Mouse (Mus musculus) MEL (cell line): ENCODE measurements around the gene Rexo1. TPM values are rescaled to one million over a fixed set of nuclear protein-coding genes. Genes with fewer than 3 reads are reported as not detected.

Experiments used
- DNase-seq: peaks from one replicate; pipeline ENCODE4 v3.0.0; 2011; ENCODE audit warnings: low read depth, low spot score
- H3K27ac ChIP-seq: 2 replicates; pipeline ENCODE4 v1.5.1; 2012; ENCODE audit warnings: low read depth, mild to moderate bottlenecking, control low read depth, low read length, moderate library complexity; ENCODE audit not compliant: control insufficient read depth
- H3K27me3 ChIP-seq, 2 experiments: fragments of 150-350 bp in 1 of 2; sonication (generic) in 1 of 2; 2 replicates each; pipeline ENCODE4 v1.6.1; 2012; ENCODE audit warnings: low read length in 2 of 2, mild to moderate bottlenecking in 2 of 2, improper control_type of control experiment in 1 of 2, moderate library complexity in 1 of 2; ENCODE audit not compliant: insufficient read depth in 2 of 2, control insufficient read depth in 1 of 2
- H3K36me3 ChIP-seq, 2 experiments: 2 replicates each; pipeline ENCODE4 v1.6.1; 2012 to 2014; ENCODE audit warnings: low read length in 2 of 2, improper control_type of control experiment in 1 of 2, inconsistent platforms in 1 of 2, mild to moderate bottlenecking in 1 of 2; ENCODE audit not compliant: insufficient read depth in 2 of 2, control insufficient read depth in 1 of 2
- H3K4me1 ChIP-seq, 2 experiments: fragments of 150-350 bp in 1 of 2; sonication (generic) in 1 of 2; 2 replicates each; pipeline ENCODE4 v1.6.1; 2012; ENCODE audit warnings: low read length in 2 of 2, improper control_type of control experiment in 1 of 2, mild to moderate bottlenecking in 1 of 2; ENCODE audit not compliant: insufficient read depth in 2 of 2, control insufficient read depth in 1 of 2
- H3K4me3 ChIP-seq, 2 experiments: fragments of 150-350 bp in 1 of 2; sonication (generic) in 1 of 2; 2 replicates each; pipeline ENCODE4 v1.5.1; 2012; ENCODE audit warnings: low read depth in 2 of 2, low read length in 2 of 2, mild to moderate bottlenecking in 2 of 2, moderate library complexity in 2 of 2, control low read depth in 1 of 2, improper control_type of control experiment in 1 of 2; ENCODE audit not compliant: control insufficient read depth in 1 of 2, insufficient read depth in 1 of 2
- H3K79me2 ChIP-seq: 2 replicates; pipeline ENCODE4 v1.6.1; 2012; ENCODE audit warnings: mild to moderate bottlenecking, low read length, moderate library complexity; ENCODE audit not compliant: control insufficient read depth, poor library complexity, insufficient read depth
- H3K9ac ChIP-seq: 2 replicates; pipeline ENCODE4 v1.6.1; 2012; ENCODE audit warnings: low read depth, mild to moderate bottlenecking, control low read depth, low read length, moderate library complexity; ENCODE audit not compliant: control insufficient read depth, poor library complexity, severe bottlenecking
- H3K9me3 ChIP-seq: fragments of 150-350 bp; sonication (generic); replicated peaks from 2 replicates; pipeline ENCODE4 v1.6.1; 2012; ENCODE audit warnings: mild to moderate bottlenecking, low read length, improper control_type of control experiment, moderate library complexity; ENCODE audit not compliant: insufficient read depth
- BHLHE40 ChIP-seq: IDR thresholded peaks from 2 replicates; pipeline ENCODE4 v1.6.1; 2012; ENCODE audit warnings: low read depth, mild to moderate bottlenecking, inconsistent platforms, low read length, improper control_type of control experiment, borderline replicate concordance
- CHD2 ChIP-seq: IDR thresholded peaks from 2 replicates; pipeline ENCODE4 v1.6.1; 2011; ENCODE audit warnings: low read length, improper control_type of control experiment
- CTCF ChIP-seq, 3 experiments: IDR thresholded peaks in 2 of 3; conservative IDR thresholded peaks in 1 of 3; 2 replicates each; pipeline ENCODE4 v1.5.1; 2011 to 2012; ENCODE audit warnings: low read length in 3 of 3, low read depth in 2 of 3, mild to moderate bottlenecking in 2 of 3, improper control_type of control experiment in 1 of 3, inconsistent platforms in 1 of 3, mixed read lengths in 1 of 3, moderate library complexity in 1 of 3; ENCODE audit not compliant: control insufficient read depth in 1 of 3, insufficient read depth in 1 of 3, poor library complexity in 1 of 3, severe bottlenecking in 1 of 3
- ELF1 ChIP-seq: IDR thresholded peaks from 2 replicates; pipeline ENCODE4 v1.6.1; 2014; ENCODE audit warnings: low read depth, mild to moderate bottlenecking, inconsistent platforms, low read length, improper control_type of control experiment, moderate library complexity
- EP300 ChIP-seq, 2 experiments: IDR thresholded peaks; 2 replicates each; pipeline ENCODE4 v1.6.1; 2011; ENCODE audit warnings: improper control_type of control experiment in 2 of 2, low read length in 2 of 2, low read depth in 1 of 2, mild to moderate bottlenecking in 1 of 2
- ETS1 ChIP-seq: IDR thresholded peaks from 2 replicates; pipeline ENCODE4 v1.6.1; 2012; ENCODE audit warnings: low read depth, mild to moderate bottlenecking, inconsistent platforms, low read length, improper control_type of control experiment, moderate library complexity
- GABPA ChIP-seq: IDR thresholded peaks from 2 replicates; pipeline ENCODE4 v1.6.1; 2012; ENCODE audit warnings: low read depth, mild to moderate bottlenecking, inconsistent platforms, low read length, improper control_type of control experiment, moderate library complexity
- GATA1 ChIP-seq: IDR thresholded peaks from 2 replicates; pipeline ENCODE4 v1.6.1; 2011; ENCODE audit warnings: low read depth, low read length, improper control_type of control experiment
- HCFC1 ChIP-seq: IDR thresholded peaks from 2 replicates; pipeline ENCODE4 v1.6.1; 2012; ENCODE audit warnings: low read depth, mild to moderate bottlenecking, inconsistent platforms, low read length, improper control_type of control experiment, moderate library complexity
- JUND ChIP-seq: IDR thresholded peaks from 2 replicates; pipeline ENCODE4 v1.6.1; 2011; ENCODE audit warnings: low read depth, mild to moderate bottlenecking, improper control_type of control experiment, low read length
- KAT2A ChIP-seq: conservative IDR thresholded peaks from 2 replicates; pipeline ENCODE4 v1.6.1; 2012; ENCODE audit warnings: low read depth, low read length, improper control_type of control experiment, inconsistent platforms
- MAFK ChIP-seq: IDR thresholded peaks from 2 replicates; pipeline ENCODE4 v1.6.1; 2011; ENCODE audit warnings: low read depth, mild to moderate bottlenecking, low read length, improper control_type of control experiment, borderline replicate concordance
- MAX ChIP-seq: IDR thresholded peaks from 2 replicates; pipeline ENCODE4 v1.6.1; 2011; ENCODE audit warnings: low read length, improper control_type of control experiment
- MAZ ChIP-seq: IDR thresholded peaks from 2 replicates; pipeline ENCODE4 v1.6.1; 2012; ENCODE audit warnings: low read depth, mild to moderate bottlenecking, inconsistent platforms, low read length, improper control_type of control experiment
- MEF2A ChIP-seq: IDR thresholded peaks from 2 replicates; pipeline ENCODE4 v1.6.1; 2014; ENCODE audit warnings: low read depth, mild to moderate bottlenecking, inconsistent platforms, low read length, improper control_type of control experiment; ENCODE audit not compliant: poor library complexity, insufficient replicate concordance, severe bottlenecking; ENCODE audit errors: extremely low read depth
- MXI1 ChIP-seq: IDR thresholded peaks from 2 replicates; pipeline ENCODE4 v1.6.1; 2011; ENCODE audit warnings: mild to moderate bottlenecking, low read depth, low read length, improper control_type of control experiment
- MYB ChIP-seq: IDR thresholded peaks from 2 replicates; pipeline ENCODE4 v1.6.1; 2011; ENCODE audit warnings: mild to moderate bottlenecking, low read depth, low read length, improper control_type of control experiment
- MYC ChIP-seq: IDR thresholded peaks from 2 replicates; pipeline ENCODE4 v1.6.1; 2011; ENCODE audit warnings: low read depth, mild to moderate bottlenecking, low read length, improper control_type of control experiment, moderate library complexity
- NELFE ChIP-seq: IDR thresholded peaks from 2 replicates; pipeline ENCODE4 v1.6.1; 2011; ENCODE audit warnings: low read depth, low read length, improper control_type of control experiment
- NRF1 ChIP-seq: IDR thresholded peaks from 2 replicates; pipeline ENCODE4 v1.6.1; 2014; ENCODE audit warnings: low read depth, mild to moderate bottlenecking, inconsistent platforms, low read length, improper control_type of control experiment, moderate library complexity; ENCODE audit not compliant: poor library complexity, insufficient read depth, severe bottlenecking
- POLR2A ChIP-seq, 2 experiments: IDR thresholded peaks; 2 replicates each; pipeline ENCODE4 v1.6.1; 2011 to 2012; ENCODE audit warnings: low read length in 2 of 2, mild to moderate bottlenecking in 2 of 2, control low read depth in 1 of 2, improper control_type of control experiment in 1 of 2, low read depth in 1 of 2, moderate library complexity in 1 of 2; ENCODE audit not compliant: control insufficient read depth in 1 of 2, insufficient read depth in 1 of 2, poor library complexity in 1 of 2
- POLR2AphosphoS5 ChIP-seq: IDR thresholded peaks from 2 replicates; pipeline ENCODE4 v1.6.1; 2012; ENCODE audit warnings: low read depth, borderline replicate concordance, mild to moderate bottlenecking, inconsistent platforms, low read length, moderate library complexity, mixed read lengths
- RAD21 ChIP-seq: IDR thresholded peaks from 2 replicates; pipeline ENCODE4 v1.6.1; 2011; ENCODE audit warnings: mild to moderate bottlenecking, low read depth, low read length, improper control_type of control experiment
- RCOR1 ChIP-seq: IDR thresholded peaks from 2 replicates; pipeline ENCODE4 v1.6.1; 2012; ENCODE audit warnings: low read depth, mild to moderate bottlenecking, inconsistent platforms, low read length, improper control_type of control experiment
- SIN3A ChIP-seq: IDR thresholded peaks from 2 replicates; pipeline ENCODE4 v1.6.1; 2012; ENCODE audit warnings: low read length, improper control_type of control experiment, inconsistent platforms
- SMC3 ChIP-seq: IDR thresholded peaks from 2 replicates; pipeline ENCODE4 v1.6.1; 2011; ENCODE audit warnings: low read depth, low read length, improper control_type of control experiment
- TAL1 ChIP-seq: IDR thresholded peaks from 2 replicates; pipeline ENCODE4 v1.6.1; 2012; ENCODE audit warnings: mild to moderate bottlenecking, inconsistent platforms, low read length, moderate library complexity, mixed read lengths
- TBP ChIP-seq: IDR thresholded peaks from 2 replicates; pipeline ENCODE4 v1.8.0; 2011; ENCODE audit warnings: low read depth, low read length, improper control_type of control experiment
- TCF12 ChIP-seq: IDR thresholded peaks from 2 replicates; pipeline ENCODE4 v1.6.1; 2014; ENCODE audit warnings: low read depth, mild to moderate bottlenecking, inconsistent platforms, low read length, improper control_type of control experiment, moderate library complexity
- USF1 ChIP-seq: IDR thresholded peaks from 2 replicates; pipeline ENCODE4 v1.6.1; 2014; ENCODE audit warnings: low read depth, mild to moderate bottlenecking, inconsistent platforms, low read length, improper control_type of control experiment, moderate library complexity
- USF2 ChIP-seq, 2 experiments: IDR thresholded peaks; 2 replicates each; pipeline ENCODE4 v1.6.1; 2011 to 2012; ENCODE audit warnings: improper control_type of control experiment in 2 of 2, low read length in 2 of 2, borderline replicate concordance in 1 of 2, inconsistent platforms in 1 of 2, low read depth in 1 of 2, mild to moderate bottlenecking in 1 of 2; ENCODE audit not compliant: insufficient read depth in 1 of 2
- ZC3H11A ChIP-seq: IDR thresholded peaks from 2 replicates; pipeline ENCODE4 v1.6.1; 2012; ENCODE audit warnings: low read depth, mild to moderate bottlenecking, inconsistent platforms, low read length, improper control_type of control experiment
- ZKSCAN1 ChIP-seq: IDR thresholded peaks from 2 replicates; pipeline ENCODE4 v1.6.1; 2012; ENCODE audit warnings: low read depth, mild to moderate bottlenecking, inconsistent platforms, low read length, improper control_type of control experiment, moderate library complexity
- ZMIZ1 ChIP-seq: IDR thresholded peaks from 2 replicates; pipeline ENCODE4 v1.6.1; 2012; ENCODE audit warnings: low read depth, mild to moderate bottlenecking, inconsistent platforms, low read length, improper control_type of control experiment, moderate library complexity
- ZNF384 ChIP-seq: IDR thresholded peaks from 2 replicates; pipeline ENCODE4 v1.6.1; 2012; ENCODE audit warnings: low read depth, mild to moderate bottlenecking, inconsistent platforms, low read length, improper control_type of control experiment
- polyA plus RNA-seq, 2 experiments: library from polyadenylated mRNA; stranded (reverse) in 1 of 2; unstranded in 1 of 2; fragments of >175 nt in 1 of 2; fragments of >200 nt in 1 of 2; gene quantifications; 2 replicates each; pipeline versions ENCODE4 v1.2.1 to v1.2.4; 2012; ENCODE audit warnings: low replicate concordance in 2 of 2, low read depth in 1 of 2; ENCODE audit not compliant: insufficient read length in 2 of 2, insufficient read depth in 1 of 2, missing spikeins in 1 of 2
- total RNA-seq: library from RNA; depleted of rRNA; stranded (reverse); fragments of 300-350 nt; gene quantifications from 2 replicates; pipeline ENCODE4 v1.2.3, GENCODE M21; 2012

The Rexo1 gene
- total and polyA plus RNA-seq, 3 experiments = 14.7 to 54.6 TPM; not detected in 1

DNA sequence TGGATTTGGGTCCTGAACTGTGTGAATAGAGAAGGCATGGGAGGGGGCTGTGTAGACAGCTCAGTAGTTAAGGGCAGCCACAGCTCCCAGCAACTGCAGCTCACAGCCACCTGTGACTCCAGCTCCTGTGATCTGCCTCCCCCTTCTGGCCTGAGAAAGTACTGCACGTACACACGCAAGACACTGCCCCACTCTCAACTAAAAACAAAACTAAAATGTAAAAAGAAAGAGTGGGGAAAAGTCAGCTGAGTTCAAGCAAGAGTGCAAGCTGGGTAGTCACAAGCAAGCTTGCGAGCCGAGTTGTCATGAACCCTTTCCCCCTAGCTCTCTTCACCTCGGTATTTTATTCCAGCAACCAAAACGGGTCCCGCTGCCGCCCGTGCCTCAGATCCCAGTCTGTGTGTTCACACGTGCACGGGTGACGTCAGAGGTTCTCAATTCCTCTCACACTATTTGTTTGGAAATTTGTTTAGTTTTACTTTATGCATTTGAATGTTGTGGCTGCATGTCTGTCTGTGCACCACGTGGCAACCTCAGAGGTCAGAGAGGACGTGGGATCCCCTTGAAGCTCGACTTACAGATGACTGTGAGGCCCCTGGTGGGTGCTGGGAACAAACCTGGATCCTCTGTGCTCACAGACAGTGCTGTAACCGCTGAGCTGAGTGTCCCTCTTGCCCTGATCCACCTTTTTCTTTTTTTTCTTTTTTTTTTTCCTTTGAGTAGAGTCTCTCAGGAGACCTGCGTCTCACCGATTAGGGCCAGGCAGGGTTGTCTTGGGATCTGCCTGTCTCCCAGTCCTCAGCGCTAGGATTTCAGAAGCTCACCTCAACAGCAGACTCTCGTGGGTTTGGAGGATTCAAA lies 51.7 kb downstream of the Rexo1 start:
- Histone ChIP-seq H3K27me3 (no peaks in the 10 kb centered on the region; a peak in 1 of 4 replicates), H3K9me3 (no peaks in the 10 kb centered on the region), H3K79me2 (no peaks in the 10 kb centered on the region; the same call in 1 of the 2 replicates), H3K36me3 (peaks cover 0 to 4% of the 10 kb centered on the region in 2 experiments; a peak in 1 of 4 replicates), H3K4me3 (peak overlapping the region; percentile 68 to 74), H3K9ac (peak overlapping the region; percentile 82), H3K27ac (peak overlapping the region; percentile 41), H3K4me1 (0 out of 4 replicates have a peak, but pooled peaks cover 0 to 4% of the 10 kb centered on the region in 2 experiments)
- DNase-seq = peak; percentile 90
- TF ChIP-seq NELFE = no peak; the same call in 1 of the 2 replicates
- TF ChIP-seq MYB = no peak
- TF ChIP-seq POLR2AphosphoS5 = no peak
- TF ChIP-seq RCOR1 = no peak
- TF ChIP-seq USF1 = peak; percentile 69
- TF ChIP-seq ETS1 = peak; percentile 7; the same call in 1 of the 2 replicates
- peak; percentile 56 for TF ChIP-seq ZNF384
- no peak for TF ChIP-seq ZKSCAN1
- TF ChIP-seq MAFK = no peak
- TF ChIP-seq MYC = peak; percentile 95
- 0 out of 4 replicates have a peak, but pooled peaks of 1 of the 2 experiments have one; percentile 9 for TF ChIP-seq EP300 (IDR thresholded peaks at IDR 0.05; ENCODE audit: low read depth in 1 of 2, low read length in 2 of 2)
- no peak for TF ChIP-seq TAL1
- TF ChIP-seq MAX = peak; percentile 90
- TF ChIP-seq KAT2A = no peak
- no peak for TF ChIP-seq POLR2A (IDR thresholded peaks at IDR 0.05; ENCODE audit: control insufficient read depth in 1 of 2, insufficient read depth in 1 of 2, low read depth in 1 of 2, low read length in 2 of 2, poor library complexity in 1 of 2)
- peak; percentile 81 for TF ChIP-seq SIN3A
- TF ChIP-seq CTCF (IDR thresholded peaks at IDR 0.05 in 2 of 3, conservative IDR thresholded peaks at IDR 0.05 in 1 of 3; ENCODE audit: control insufficient read depth in 1 of 3, insufficient read depth in 1 of 3, low read depth in 2 of 3, low read length in 3 of 3, poor library complexity in 1 of 3, severe bottlenecking in 1 of 3) = peak; percentile 87 to 94 (median 93)
- TF ChIP-seq HCFC1 = no peak
- TF ChIP-seq MAZ = no peak
- TF ChIP-seq MXI1 = peak; percentile 93
- 0 out of 2 replicates have a peak, but pooled peaks have one; percentile 42 for TF ChIP-seq TBP
- TF ChIP-seq USF2 (IDR thresholded peaks at IDR 0.05; ENCODE audit: borderline replicate concordance in 1 of 2, insufficient read depth in 1 of 2, low read depth in 1 of 2, low read length in 2 of 2) = no peak
- 0 out of 2 replicates have a peak, but pooled peaks have one; percentile 7 for TF ChIP-seq JUND
- TF ChIP-seq ZC3H11A = peak; percentile 70
- no peak for TF ChIP-seq CHD2
- peak; percentile 79 for TF ChIP-seq RAD21
- no peak for TF ChIP-seq ELF1
- no peak for TF ChIP-seq ZMIZ1
- no peak for TF ChIP-seq NRF1
- no peak for TF ChIP-seq TCF12
- peak; percentile 80 for TF ChIP-seq SMC3
- TF ChIP-seq MEF2A = no peak
- peak; percentile 95 for TF ChIP-seq BHLHE40
- no peak for TF ChIP-seq GATA1
- no peak for TF ChIP-seq GABPA
